Comparison of ENCODE assay signal across 9 mouse cellular contexts in genomic region chr16:84772496-84773267, GRCm38 (mm10). TPM values are rescaled to one million over a fixed set of nuclear protein-coding genes. Genes with fewer than 3 reads are reported as not detected.
DNase-seq lines count a peak whose midpoint lies in the region; ATAC-seq and TF ChIP-seq lines count a peak whose summit lies in the region.
"Had no signal": no experiment of that assay in that cellular context is flagged by ENCODE, and none has a peak within 500 bp of the region (broad histone marks: within the 10 kb centered on the region; RNA-seq: fewer than 3 reads in every experiment).

No protein-coding gene starts in this region.

- 16% methylated on average over 8 of the region's 8 CpGs for WGBS in embryonic facial prominence, embryonic 10.5 days
- 9% methylated on average over 8 of the region's 8 CpGs for WGBS in hindbrain, embryonic 11.5 days
- 7% methylated on average over 8 of the region's 8 CpGs for WGBS in neural tube, embryonic 12.5 days

- H3K9me3 ChIP-seq in embryonic facial prominence, embryonic 10.5 days, result no peaks in the 10 kb centered on the region
- H3K9me3 ChIP-seq in hindbrain, embryonic 11.5 days (ENCODE audit: control insufficient read depth, low read length), result no peaks in the 10 kb centered on the region
- no peaks in the 10 kb centered on the region for H3K9me3 ChIP-seq in neural tube, embryonic 12.5 days

- peak overlapping the region; percentile 70 for H3K4me2 ChIP-seq in hindbrain, embryonic 11.5 days (replicated peaks; ENCODE audit: low read depth, low read length)
- H3K4me2 ChIP-seq in neural tube, embryonic 12.5 days (replicated peaks), result peak overlapping the region; percentile 84

- peaks cover 20% of the 10 kb centered on the region for H3K4me1 ChIP-seq in embryonic facial prominence, embryonic 10.5 days
- no peaks in the 10 kb centered on the region; the same call in 1 of the 2 replicates for H3K4me1 ChIP-seq in hindbrain, embryonic 11.5 days (replicated peaks; ENCODE audit: control insufficient read depth, insufficient read depth, low read length)
- H3K4me1 ChIP-seq in neural tube, embryonic 12.5 days, result no peaks in the 10 kb centered on the region; the same call in 1 of the 2 replicates

- peak; percentile 76 for ATAC-seq in hindbrain, embryonic 11.5 days (ENCODE audit: low FRiP score)
- peak; percentile 59 for ATAC-seq in neural tube, embryonic 12.5 days (ENCODE audit: low FRiP score, low read depth)

- peak; percentile 17 for DNase-seq in left cerebral cortex, postnatal 4 days
- no peak for DNase-seq in left cerebral cortex, adult 2 months (ENCODE audit: extremely low spot score in 1 of 2, low spot score in 2 of 2)
- DNase-seq in embryonic facial prominence, embryonic 10.5 days (ENCODE audit: low spot score), result peak; percentile 55
- DNase-seq in hindbrain, embryonic 11.5 days (ENCODE audit: low spot score), result peak; percentile 82
- no peak for DNase-seq in kidney, postnatal 14 days
- no peak for DNase-seq in testis, postnatal 14 days (ENCODE audit: low spot score)
- DNase-seq in right cerebral cortex, postnatal 25 days, result no peak

- H3K27ac ChIP-seq in left cerebral cortex, adult 2 months, result no peak overlapping the region
- peak overlapping the region; percentile 88; the same call in 1 of the 2 replicates for H3K27ac ChIP-seq in embryonic facial prominence, embryonic 10.5 days (replicated peaks)
- peak overlapping the region; percentile 98 for H3K27ac ChIP-seq in hindbrain, embryonic 11.5 days (ENCODE audit: low read depth, low read length)
- peak overlapping the region; percentile 88; the same call in 1 of the 2 replicates for H3K27ac ChIP-seq in neural tube, embryonic 12.5 days

- no peaks in the 10 kb centered on the region for H3K36me3 ChIP-seq in embryonic facial prominence, embryonic 10.5 days (replicated peaks)
- no peaks in the 10 kb centered on the region for H3K36me3 ChIP-seq in hindbrain, embryonic 11.5 days (ENCODE audit: control insufficient read depth, insufficient read depth, low read length)
- H3K36me3 ChIP-seq in neural tube, embryonic 12.5 days, result no peaks in the 10 kb centered on the region; the same call in 1 of the 2 replicates

- H3K4me3 ChIP-seq in left cerebral cortex, adult 2 months, result no peak overlapping the region
- peak overlapping the region; percentile 81 for H3K4me3 ChIP-seq in embryonic facial prominence, embryonic 10.5 days
- H3K4me3 ChIP-seq in hindbrain, embryonic 11.5 days (ENCODE audit: low read depth, low read length), result no peak overlapping the region
- peak overlapping the region; percentile 72 for H3K4me3 ChIP-seq in neural tube, embryonic 12.5 days
- H3K4me3 ChIP-seq: erythroblast, embryonic 14.5 days had no signal

- peaks cover 24% of the 10 kb centered on the region for H3K27me3 ChIP-seq in embryonic facial prominence, embryonic 10.5 days (replicated peaks; ENCODE audit: low read depth, poor library complexity, severe bottlenecking)
- no peaks in the 10 kb centered on the region for H3K27me3 ChIP-seq in hindbrain, embryonic 11.5 days (ENCODE audit: control insufficient read depth, insufficient read depth, low read length)
- H3K27me3 ChIP-seq in neural tube, embryonic 12.5 days (replicated peaks), result no peaks in the 10 kb centered on the region

- no peak overlapping the region for H3K9ac ChIP-seq in hindbrain, embryonic 11.5 days (ENCODE audit: low read depth, low read length)
- H3K9ac ChIP-seq in neural tube, embryonic 12.5 days, result no peak overlapping the region

- no peak; the same call in 1 of the 2 replicates for TF ChIP-seq CTCF in left cerebral cortex, adult 2 months (IDR thresholded peaks at IDR 0.05)

- intact Hi-C loops in left cerebral cortex, postnatal 4 days (cut with DNase I), result no loop called here
- intact Hi-C loops in left cerebral cortex, adult 2 months (cut with DNase I), result loop anchor here (1.0 kb wide), 1 partner anchor 37 kb away; the partner anchor contains the start of gene Mrpl39

RNA-seq across cellular contexts. Expression of gene Jam2, which starts 1.2 kb away (rescaled TPM):
- total RNA-seq in left cerebral cortex, postnatal 4 days (2021), result 10 to 100 TPM; 15.3 to 16.1 TPM
- 10 to 100 TPM; 21.0 to 27.4 TPM for total RNA-seq in left cerebral cortex, adult 2 months (2021)
- 9.6 and 14.3 TPM in 2 replicates for polyA plus RNA-seq in embryonic facial prominence, embryonic 10.5 days (2016; fragmentation: Nextera tagmentation; extraction: Ambion mirVana)
- 70.4 and 80.0 TPM in 2 replicates for polyA plus RNA-seq in hindbrain, embryonic 11.5 days (2014; fragmentation: Nextera tagmentation; extraction: Ambion mirVana)
- 41.4 and 45.6 TPM in 2 replicates for polyA plus RNA-seq in neural tube, embryonic 12.5 days (2016; fragmentation: Nextera tagmentation; extraction: Ambion mirVana)
- polyA plus RNA-seq: erythroblast, embryonic 14.5 days had no signal

RNA-seq across cellular contexts. Expression of gene Mrpl39, which starts 37.1 kb away (rescaled TPM):
- 10 to 100 TPM; 18.4 to 20.1 TPM for total RNA-seq in left cerebral cortex, postnatal 4 days (2021)
- total RNA-seq in left cerebral cortex, adult 2 months (2021), result 10 to 100 TPM; 20.5 to 21.5 TPM
- 55.0 and 57.9 TPM in 2 replicates for polyA plus RNA-seq in embryonic facial prominence, embryonic 10.5 days (2016; fragmentation: Nextera tagmentation; extraction: Ambion mirVana)
- polyA plus RNA-seq in hindbrain, embryonic 11.5 days (2014; fragmentation: Nextera tagmentation; extraction: Ambion mirVana), result 55.2 and 56.2 TPM in 2 replicates
- 45.1 and 47.3 TPM in 2 replicates for polyA plus RNA-seq in neural tube, embryonic 12.5 days (2016; fragmentation: Nextera tagmentation; extraction: Ambion mirVana)

Comparison
In these comparisons a context has a peak if more than half of its experiments do, and no peak if none do; other contexts are left out.
1. DNase-seq: peak in left cerebral cortex, postnatal 4 days (single experiment), embryonic facial prominence, embryonic 10.5 days (single experiment) and hindbrain, embryonic 11.5 days (single experiment); none in left cerebral cortex, adult 2 months (0 of 2), kidney, postnatal 14 days (single experiment), testis, postnatal 14 days (single experiment) and right cerebral cortex, postnatal 25 days (single experiment).
2. H3K4me3 ChIP-seq: peak in embryonic facial prominence, embryonic 10.5 days (single experiment) and neural tube, embryonic 12.5 days (single experiment); none in left cerebral cortex, adult 2 months (single experiment) and hindbrain, embryonic 11.5 days (single experiment).